Mouse (Mus musculus) limb, embryonic 13.5 days (tissue): ENCODE data around the gene Cdk14. TPM values are rescaled to one million over a fixed set of nuclear protein-coding genes. Genes with fewer than 3 reads are reported as not detected.

Source experiments
- ATAC-seq: fragments of 200-750 bp; cut with Nextera tagmentation; 2 replicates; pipeline ENCODE4 v1.8.0; 2017; ENCODE audit warnings: low read depth, moderate number of reproducible peaks, moderate TSS enrichment; ENCODE audit not compliant: low FRiP score
- H3K27ac ChIP-seq: fragments of 300-500 bp; sonication (generic); 2 replicates; pipeline ENCODE4 v1.5.1; 2015; ENCODE audit warnings: inconsistent platforms, mild to moderate bottlenecking, moderate library complexity
- H3K27me3 ChIP-seq: fragments of 300-500 bp; sonication (generic); 2 replicates; pipeline ENCODE4 v1.6.1; 2015; ENCODE audit warnings: mild to moderate bottlenecking, inconsistent platforms
- H3K36me3 ChIP-seq: fragments of 300-500 bp; sonication (generic); 2 replicates; pipeline ENCODE4 v1.6.1; 2015; ENCODE audit warnings: inconsistent platforms, mild to moderate bottlenecking, moderate library complexity
- H3K4me1 ChIP-seq: fragments of 300-500 bp; sonication (generic); 2 replicates; pipeline ENCODE4 v1.6.1; 2015; ENCODE audit warnings: inconsistent platforms
- H3K4me2 ChIP-seq: fragments of 300-500 bp; sonication (generic); replicated peaks from 2 replicates; pipeline ENCODE4 v1.6.1; 2015; ENCODE audit warnings: inconsistent platforms, mild to moderate bottlenecking, moderate library complexity
- H3K4me3 ChIP-seq: fragments of 300-500 bp; sonication (generic); 2 replicates; pipeline ENCODE4 v1.5.1; 2015; ENCODE audit warnings: moderate library complexity, mild to moderate bottlenecking, inconsistent platforms
- H3K9ac ChIP-seq: fragments of 300-500 bp; sonication (generic); 2 replicates; pipeline ENCODE4 v1.6.1; 2015; ENCODE audit warnings: mild to moderate bottlenecking, inconsistent platforms
- H3K9me3 ChIP-seq: fragments of 300-500 bp; sonication (generic); 2 replicates; pipeline ENCODE4 v1.6.1; 2016; ENCODE audit warnings: inconsistent platforms
- WGBS: fragments of 180-500 bp; shearing (Covaris S2); methylation state at CpG from one replicate; pipeline ENCODE4 v1.1.7; 2015; 5-methylcytosine and 5-hydroxymethylcytosine counted together
- polyA plus RNA-seq: library from polyadenylated mRNA; unstranded; fragments of >200 nt; fragmentation: Nextera tagmentation; extraction: Ambion mirVana; gene quantifications from 2 replicates; pipeline ENCODE4 v1.2.1, GENCODE M21; 2015

Cdk14 gene
- polyA plus RNA-seq, 1 experiment from 2014 or later: 23.2 TPM

- Histone ChIP-seq H3K9ac (no peak overlapping the region), H3K27ac (no peak overlapping the region), H3K4me3 (no peak overlapping the region), H3K27me3 (no peaks in the 10 kb centered on the region), H3K36me3 (no peaks in the 10 kb centered on the region; the same call in 1 of the 2 replicates), H3K4me1 (no peaks in the 10 kb centered on the region), H3K4me2 (no peak overlapping the region), H3K9me3 (no peaks in the 10 kb centered on the region)
- ATAC-seq: no peak
- WGBS: 77% methylated on average over 2 of the region's 2 CpGs
Measured at GRCm38 (mm10) chr5:5300998-5301397, 119.1 kb downstream of the Cdk14 start.

GRCm38 (mm10) chr5:5300290-5300689, 119.8 kb downstream of the Cdk14 start:
- Histone ChIP-seq H3K9me3 (no peaks in the 10 kb centered on the region), H3K4me3 (no peak overlapping the region), H3K27me3 (no peaks in the 10 kb centered on the region), H3K4me1 (no peaks in the 10 kb centered on the region), H3K4me2 (no peak overlapping the region), H3K9ac (no peak overlapping the region), H3K27ac (no peak overlapping the region), H3K36me3 (no peaks in the 10 kb centered on the region; the same call in 1 of the 2 replicates)
- WGBS: 53% methylated on average over 1 of the region's 1 CpGs
- ATAC-seq: no peak

GRCm38 (mm10) chr5:5297222-5297621, 122.9 kb downstream of the Cdk14 start:
- 85% methylated on average over 7 of the region's 7 CpGs for WGBS
- H3K27me3 ChIP-seq: no peaks in the 10 kb centered on the region
- no peaks in the 10 kb centered on the region; the same call in 1 of the 2 replicates for H3K36me3 ChIP-seq
- H3K4me2 ChIP-seq: no peak overlapping the region
- H3K9ac ChIP-seq: no peak overlapping the region
- no peaks in the 10 kb centered on the region for H3K9me3 ChIP-seq
- ATAC-seq: no peak
- H3K4me3 ChIP-seq: no peak overlapping the region
- H3K4me1 ChIP-seq: no peaks in the 10 kb centered on the region
- H3K27ac ChIP-seq: no peak overlapping the region

GRCm38 (mm10) chr5:5296773-5297172, 123.3 kb downstream of the Cdk14 start:
- H3K4me3 ChIP-seq: no peak overlapping the region
- H3K9ac ChIP-seq: no peak overlapping the region
- no peak for ATAC-seq
- no peaks in the 10 kb centered on the region for H3K9me3 ChIP-seq
- H3K4me2 ChIP-seq: no peak overlapping the region
- no peaks in the 10 kb centered on the region for H3K4me1 ChIP-seq
- no peaks in the 10 kb centered on the region; the same call in 1 of the 2 replicates for H3K36me3 ChIP-seq
- no peak overlapping the region for H3K27ac ChIP-seq
- no peaks in the 10 kb centered on the region for H3K27me3 ChIP-seq

GRCm38 (mm10) chr5:5292830-5293542, 127.1 kb downstream of the Cdk14 start:
- Histone ChIP-seq H3K9ac (no peak overlapping the region), H3K4me2 (no peak overlapping the region), H3K9me3 (no peaks in the 10 kb centered on the region), H3K36me3 (no peaks in the 10 kb centered on the region; the same call in 1 of the 2 replicates), H3K4me3 (no peak overlapping the region), H3K27ac (no peak overlapping the region), H3K27me3 (no peaks in the 10 kb centered on the region), H3K4me1 (peaks cover 5% of the 10 kb centered on the region)
- 92% methylated on average over 8 of the region's 8 CpGs for WGBS
- ATAC-seq: no peak

- WGBS: 60% methylated on average over 6 of the region's 6 CpGs
- H3K4me3 ChIP-seq: no peak overlapping the region
- 0 out of 2 replicates have a peak, but pooled peaks have one; percentile 48 for ATAC-seq
- no peak overlapping the region for H3K9ac ChIP-seq
- no peaks in the 10 kb centered on the region; the same call in 1 of the 2 replicates for H3K36me3 ChIP-seq
- H3K9me3 ChIP-seq: no peaks in the 10 kb centered on the region
- H3K4me1 ChIP-seq: peaks cover 5% of the 10 kb centered on the region
- no peaks in the 10 kb centered on the region for H3K27me3 ChIP-seq
- no peak overlapping the region for H3K27ac ChIP-seq
- no peak overlapping the region for H3K4me2 ChIP-seq
Measured at GRCm38 (mm10) chr5:5291321-5291991, 128.7 kb downstream of the Cdk14 start.

GRCm38 (mm10) chr5:5290714-5291113, 129.4 kb downstream of the Cdk14 start:
- 48% methylated on average over 4 of the region's 4 CpGs for WGBS
- ATAC-seq: no peak; the same call in 1 of the 2 replicates
- no peak overlapping the region for H3K4me2 ChIP-seq
- H3K27ac ChIP-seq: no peak overlapping the region
- no peak overlapping the region for H3K9ac ChIP-seq
- no peaks in the 10 kb centered on the region for H3K36me3 ChIP-seq
- peaks cover 5% of the 10 kb centered on the region for H3K4me1 ChIP-seq
- no peak overlapping the region for H3K4me3 ChIP-seq
- no peaks in the 10 kb centered on the region for H3K27me3 ChIP-seq
- H3K9me3 ChIP-seq: no peaks in the 10 kb centered on the region

GRCm38 (mm10) chr5:5285876-5286275, 134.2 kb downstream of the Cdk14 start:
- H3K27me3 ChIP-seq: no peaks in the 10 kb centered on the region
- ATAC-seq: no peak
- WGBS: 86% methylated on average over 3 of the region's 3 CpGs

GRCm38 (mm10) chr5:5284531-5284930, 135.6 kb downstream of the Cdk14 start:
- no peak for ATAC-seq
- Histone ChIP-seq H3K9me3 (no peaks in the 10 kb centered on the region), H3K4me1 (peaks cover 8% of the 10 kb centered on the region), H3K4me3 (no peak overlapping the region), H3K27me3 (no peaks in the 10 kb centered on the region), H3K27ac (no peak overlapping the region), H3K36me3 (no peaks in the 10 kb centered on the region), H3K4me2 (no peak overlapping the region), H3K9ac (no peak overlapping the region)
- WGBS: 79% methylated on average over 5 of the region's 5 CpGs

More at GRCm38 (mm10) chr5:5285876-5286275, 134.2 kb downstream of the Cdk14 start:
- Histone ChIP-seq H3K4me3 (no peak overlapping the region), H3K27ac (no peak overlapping the region), H3K4me1 (peaks cover 11% of the 10 kb centered on the region), H3K36me3 (no peaks in the 10 kb centered on the region), H3K9me3 (no peaks in the 10 kb centered on the region), H3K4me2 (no peak overlapping the region), H3K9ac (no peak overlapping the region)

GRCm38 (mm10) chr5:5283756-5284430, 136.2 kb downstream of the Cdk14 start:
- WGBS: 76% methylated on average over 6 of the region's 6 CpGs
- H3K4me1 ChIP-seq: peaks cover 7% of the 10 kb centered on the region; the same call in 1 of the 2 replicates
- H3K9me3 ChIP-seq: no peaks in the 10 kb centered on the region

GRCm38 (mm10) chr5:5282425-5282824, 137.7 kb downstream of the Cdk14 start:
- Histone ChIP-seq H3K27ac (no peak overlapping the region), H3K36me3 (no peaks in the 10 kb centered on the region), H3K9me3 (no peaks in the 10 kb centered on the region), H3K4me3 (no peak overlapping the region), H3K27me3 (no peaks in the 10 kb centered on the region), H3K4me2 (no peak overlapping the region), H3K4me1 (peaks cover 7% of the 10 kb centered on the region; the same call in 1 of the 2 replicates), H3K9ac (no peak overlapping the region)
- 81% methylated on average over 5 of the region's 5 CpGs for WGBS
- no peak for ATAC-seq

More at GRCm38 (mm10) chr5:5283756-5284430, 136.2 kb downstream of the Cdk14 start:
- H3K4me2 ChIP-seq: no peak overlapping the region
- no peak overlapping the region for H3K27ac ChIP-seq
- H3K27me3 ChIP-seq: no peaks in the 10 kb centered on the region
- no peak for ATAC-seq
- H3K4me3 ChIP-seq: no peak overlapping the region
- no peaks in the 10 kb centered on the region for H3K36me3 ChIP-seq
- no peak overlapping the region for H3K9ac ChIP-seq

- Histone ChIP-seq H3K36me3 (no peaks in the 10 kb centered on the region), H3K9ac (no peak overlapping the region), H3K9me3 (no peaks in the 10 kb centered on the region), H3K27ac (no peak overlapping the region), H3K4me1 (peaks cover 19% of the 10 kb centered on the region), H3K27me3 (no peaks in the 10 kb centered on the region), H3K4me2 (no peak overlapping the region), H3K4me3 (no peak overlapping the region)
- WGBS: 56% methylated on average over 2 of the region's 2 CpGs
- ATAC-seq: no peak
Measured at GRCm38 (mm10) chr5:5275321-5275720, 144.8 kb downstream of the Cdk14 start.
